Mouse (Mus musculus) thymus, postnatal 14 days (tissue): ENCODE measurements around the gene Cdh24.
"Not testable (repeated sequence)": the region's sequence is repeated elsewhere in the genome, so short reads cannot be mapped to it uniquely, and the experiment has no call there.

Experiments
- DNase-seq: peaks from one replicate; pipeline ENCODE4 v3.0.0; 2021

Gene Cdh24

GRCm38 (mm10) chr14:54642224-54642944, 1.2 kb upstream of the Cdh24 start:
- DNase-seq, result no peak

GRCm38 (mm10) chr14:54640946-54641304, 239 bp downstream of the Cdh24 start, which contains the start of gene Gm17606:
Gene Gm17606, plus strand, starts transcription at chr14:54640952.
- DNase-seq, result no peak

GRCm38 (mm10) chr14:54640121-54640520, 1.0 kb downstream of the Cdh24 start:
- no peak for DNase-seq

GRCm38 (mm10) chr14:54638210-54638609, 3.0 kb downstream of the Cdh24 start:
- peak; percentile 44 for DNase-seq

- peak; percentile 60 for DNase-seq
Observed at GRCm38 (mm10) chr14:54636954-54637353, 4.2 kb downstream of the Cdh24 start.

GRCm38 (mm10) chr14:54634182-54634581, 7.0 kb downstream of the Cdh24 start:
- no peak for DNase-seq

GRCm38 (mm10) chr14:54632252-54632651, 8.9 kb downstream of the Cdh24 start:
- no peak for DNase-seq

- DNase-seq, result no peak
Observed at GRCm38 (mm10) chr14:54631240-54631599, 9.9 kb downstream of the Cdh24 start.

- DNase-seq, result no peak
Observed at GRCm38 (mm10) chr14:54630583-54631239, 10.5 kb downstream of the Cdh24 start.

GRCm38 (mm10) chr14:54629797-54630196, 11.4 kb downstream of the Cdh24 start:
- no peak for DNase-seq

- no peak for DNase-seq
Observed at GRCm38 (mm10) chr14:54628103-54628502, 13.1 kb downstream of the Cdh24 start.

- DNase-seq, result no peak
Observed at GRCm38 (mm10) chr14:54624976-54625375, 16.2 kb downstream of the Cdh24 start.

- no peak for DNase-seq
Observed at GRCm38 (mm10) chr14:54623334-54623733, 17.8 kb downstream of the Cdh24 start.

GRCm38 (mm10) chr14:54621133-54621532, 20.0 kb downstream of the Cdh24 start, which contains the start of gene Psmb11:
Gene Psmb11, plus strand, starts transcription at chr14:54621433.
- no peak for DNase-seq

- DNase-seq, result peak; percentile 89
Observed at GRCm38 (mm10) chr14:54617897-54618365, 23.2 kb downstream of the Cdh24 start, which contains the start of gene Psmb5. Gene Psmb5, minus strand, starts transcription at chr14:54618022.

GRCm38 (mm10) chr14:54617152-54617896, 23.8 kb downstream of the Cdh24 start:
- DNase-seq, result peak; percentile 33

GRCm38 (mm10) chr14:54616226-54616825, 24.8 kb downstream of the Cdh24 start:
- no peak for DNase-seq

- DNase-seq, result not testable (repeated sequence)
Observed at GRCm38 (mm10) chr14:54614130-54614529, 27.0 kb downstream of the Cdh24 start.

- no peak for DNase-seq
Observed at GRCm38 (mm10) chr14:54610648-54611047, 30.5 kb downstream of the Cdh24 start.

GRCm38 (mm10) chr14:54609962-54610361, 31.2 kb downstream of the Cdh24 start:
- peak; percentile 54 for DNase-seq

- no peak for DNase-seq
Observed at GRCm38 (mm10) chr14:54609245-54609644, 31.9 kb downstream of the Cdh24 start.

- DNase-seq, result no peak
Observed at GRCm38 (mm10) chr14:54607226-54607625, 33.9 kb downstream of the Cdh24 start.

- peak; percentile 88 for DNase-seq
Observed at GRCm38 (mm10) chr14:54605752-54606321, 35.3 kb downstream of the Cdh24 start, which contains the start of gene 4931414P19Rik. Gene 4931414P19Rik, minus strand, starts transcription at chr14:54605993.
